Mouse (Mus musculus): Measurements from ENCODE around the gene Baiap3.

The Baiap3 gene

DNA sequence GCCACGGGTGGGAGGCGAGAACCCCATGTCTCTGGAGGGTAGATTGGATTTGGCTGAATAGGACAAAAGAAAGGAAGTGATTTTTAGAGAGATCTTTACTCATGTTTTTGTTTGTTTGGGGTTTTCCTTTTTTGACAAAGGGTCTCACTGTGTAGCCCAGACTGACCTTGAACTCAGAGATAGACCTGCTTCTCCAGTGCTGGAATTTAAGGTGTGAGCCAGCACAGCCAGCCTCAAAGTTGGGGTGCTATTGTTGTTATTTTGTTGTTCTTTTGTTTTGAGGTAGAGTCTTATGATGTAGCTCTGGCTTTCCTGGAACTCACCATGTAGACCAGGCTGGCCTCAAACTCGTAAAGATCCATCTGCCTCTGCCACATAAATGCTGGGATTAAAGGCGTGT lies 53.8 kb downstream of the Baiap3 start:
- no peak for DNase-seq
